Mouse (Mus musculus): ENCODE data around the gene Il1r2. TPM values are rescaled to one million over a fixed set of nuclear protein-coding genes. Genes with fewer than 3 reads are reported as not detected.
A peak's percentile ranks its signal among the peaks of the same experiment; 100 is the strongest.

The Il1r2 gene
- total RNA-seq, 2 experiments from 2014 or later: 0.23 to 0.42 TPM

GRCm38 (mm10) chr1:40117565-40117964, 43.7 kb downstream of the Il1r2 start:
- DNase-seq: no peak
- intact Hi-C loops (cut with DNase I): loop anchor here (5.0 kb wide), 1 partner anchor 425 kb away; no protein-coding TSS in a partner anchor

- no peak for DNase-seq
- intact Hi-C loops (cut with DNase I): no loop called here
These were observed 50.4 kb downstream of the Il1r2 start for GRCm38 (mm10) chr1:40124237-40124636.

GRCm38 (mm10) chr1:40128481-40128880, 54.6 kb downstream of the Il1r2 start:
- intact Hi-C loops (cut with DNase I): no loop called here

GRCm38 (mm10) chr1:40129321-40129720, 55.4 kb downstream of the Il1r2 start:
- intact Hi-C loops (cut with DNase I): no loop called here
- DNase-seq: no peak

More at GRCm38 (mm10) chr1:40128481-40128880, 54.6 kb downstream of the Il1r2 start:
- no peak for DNase-seq

- intact Hi-C loops (cut with DNase I): no loop called here
- no peak for DNase-seq
These were observed 57.8 kb downstream of the Il1r2 start for GRCm38 (mm10) chr1:40131631-40132030.

GRCm38 (mm10) chr1:40132721-40133120, 58.8 kb downstream of the Il1r2 start:
- no peak for DNase-seq
- intact Hi-C loops (cut with DNase I): no loop called here

- no peak for DNase-seq
- intact Hi-C loops (cut with DNase I): no loop called here
These were observed 59.7 kb downstream of the Il1r2 start for GRCm38 (mm10) chr1:40133567-40133966.

- peak; percentile 49 to 76 for DNase-seq
- intact Hi-C loops (cut with DNase I): no loop called here
These were observed 66.1 kb downstream of the Il1r2 start for GRCm38 (mm10) chr1:40139798-40140532.

GRCm38 (mm10) chr1:40156096-40156495, 82.2 kb downstream of the Il1r2 start:
- intact Hi-C loops (cut with DNase I): no loop called here
- no peak for DNase-seq

GRCm38 (mm10) chr1:40163329-40163917, 89.5 kb downstream of the Il1r2 start:
- no peak for DNase-seq
- intact Hi-C loops (cut with DNase I): no loop called here

- intact Hi-C loops (cut with DNase I): no loop called here
- no peak for DNase-seq
These were observed 90.5 kb downstream of the Il1r2 start for GRCm38 (mm10) chr1:40164331-40164730.

- intact Hi-C loops (cut with DNase I): no loop called here
These were observed 93.7 kb downstream of the Il1r2 start for GRCm38 (mm10) chr1:40167585-40167984.

GRCm38 (mm10) chr1:40171878-40172277, 98.0 kb downstream of the Il1r2 start:
- intact Hi-C loops (cut with DNase I): no loop called here
- peak; percentile 19 to 31 for DNase-seq

More at GRCm38 (mm10) chr1:40167585-40167984, 93.7 kb downstream of the Il1r2 start:
- peak in 1 of 2 experiments; percentile 19 for DNase-seq

GRCm38 (mm10) chr1:40174146-40174545, 100.3 kb downstream of the Il1r2 start:
- intact Hi-C loops (cut with DNase I): no loop called here
- no peak for DNase-seq

Other genes starting within 250 kb of the Il1r2 start
- 10 to 100 TPM; 26.0 to 30.9 TPM for gene Map4k4, start 173.2 kb upstream of the Il1r2 start, total RNA-seq (2021)
- gene Il1r1, start 151.0 kb downstream of the Il1r2 start, total RNA-seq (2021): 1 to 10 TPM; 2.1 TPM

Data from gastrocnemius, postnatal 36 days (tissue).